Mouse (Mus musculus) embryonic fibroblast, embryonic 13.5 days (primary cell): ENCODE data around the gene Cd59a.

ENCODE experiments used
- CTCF ChIP-seq: IDR thresholded peaks from 2 replicates; pipeline ENCODE4 v1.5.1; 2011; ENCODE audit warnings: mild to moderate bottlenecking, control low read depth, low read length, moderate library complexity, borderline replicate concordance; ENCODE audit not compliant: insufficient read depth
- POLR2A ChIP-seq: IDR thresholded peaks from 2 replicates; pipeline ENCODE4 v1.6.1; 2011; ENCODE audit warnings: low read depth, mild to moderate bottlenecking, control low read depth, low read length, moderate library complexity

GRCm38 (mm10) chr2:104095741-104096213, at the start of gene Cd59a:
- TF ChIP-seq POLR2A (peak; percentile 92), CTCF (no peak)
